Mouse (Mus musculus) E14TG2a.4 (cell line): ENCODE results near the gene Ubqln5.

ENCODE experiments used
- H3K27me3 ChIP-seq: 2 replicates; pipeline ENCODE4 v1.6.1; 2014; ENCODE audit warnings: low read length, control low read depth; ENCODE audit not compliant: insufficient read depth
- H3K36me3 ChIP-seq: 2 replicates; pipeline ENCODE4 v1.6.1; 2014; ENCODE audit warnings: low read length, control low read depth; ENCODE audit not compliant: insufficient read depth
- H3K4me1 ChIP-seq: replicated peaks from 2 replicates; pipeline ENCODE4 v1.6.1; 2014; ENCODE audit warnings: low read depth, low read length, control low read depth
- H3K4me3 ChIP-seq: replicated peaks from 2 replicates; pipeline ENCODE4 v1.5.1; 2014; ENCODE audit warnings: mild to moderate bottlenecking, low read length
- H3K9me3 ChIP-seq: 2 replicates; pipeline ENCODE4 v1.6.1; 2014; ENCODE audit warnings: low read length, control low read depth
- CTCF ChIP-seq: conservative IDR thresholded peaks from 2 replicates; pipeline ENCODE4 v1.5.1; 2014; ENCODE audit warnings: low read length
- NANOG ChIP-seq: IDR thresholded peaks from 2 replicates; pipeline ENCODE4 v1.6.1; 2014; ENCODE audit warnings: borderline replicate concordance, low read length, mixed read lengths
- POU5F1 ChIP-seq: IDR thresholded peaks from 2 replicates; pipeline ENCODE4 v1.6.1; 2014; ENCODE audit warnings: low read length, borderline replicate concordance

Ubqln5 gene

DNA sequence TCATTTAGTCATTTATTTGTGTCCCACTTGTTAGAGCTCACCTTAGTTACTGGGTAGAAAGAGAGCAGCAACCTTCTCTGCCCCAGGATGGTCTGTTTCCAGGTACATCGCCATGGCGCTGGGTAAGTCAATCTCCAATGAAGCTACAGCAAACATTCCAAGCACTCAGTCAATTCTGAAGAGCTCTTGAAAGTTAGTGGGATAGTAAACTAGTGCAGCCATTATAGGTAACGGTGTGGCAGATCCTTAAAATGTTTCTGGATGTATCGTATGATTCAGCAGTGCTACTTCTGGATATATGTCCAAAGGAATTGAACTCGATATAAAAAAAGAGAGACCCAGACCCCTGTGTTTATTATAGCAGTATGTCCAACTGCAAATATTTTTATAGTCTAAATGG is 7.7 kb upstream of the Ubqln5 start, which contains the start of gene Olfr643:
Gene Olfr643 (minus strand): TSS at position 101 of the 400 bp plus-strand sequence.
- no peaks in the 10 kb centered on the region for H3K27me3 ChIP-seq
- no peaks in the 10 kb centered on the region for H3K4me1 ChIP-seq
- no peaks in the 10 kb centered on the region for H3K9me3 ChIP-seq
- no peak for TF ChIP-seq NANOG
- no peak for TF ChIP-seq CTCF
- no peak for TF ChIP-seq POU5F1
- no peak within 1 kb of the TSS for H3K4me3 ChIP-seq
- H3K36me3 ChIP-seq = no peaks in the 10 kb centered on the region

GRCm38 (mm10) chr7:104104757-104104972 is 25.0 kb downstream of the Ubqln5 start, which contains the start of gene Olfr646:
Olfr646 (plus strand) TSS chr7:104104873.
- H3K4me3 ChIP-seq = no peak within 1 kb of the TSS
- no peaks in the 10 kb centered on the region for H3K9me3 ChIP-seq
- no peaks in the 10 kb centered on the region for H3K4me1 ChIP-seq
- H3K36me3 ChIP-seq = no peaks in the 10 kb centered on the region
- H3K27me3 ChIP-seq = no peaks in the 10 kb centered on the region
- no peak for TF ChIP-seq NANOG
- no peak for TF ChIP-seq POU5F1
- TF ChIP-seq CTCF = no peak

DNA sequence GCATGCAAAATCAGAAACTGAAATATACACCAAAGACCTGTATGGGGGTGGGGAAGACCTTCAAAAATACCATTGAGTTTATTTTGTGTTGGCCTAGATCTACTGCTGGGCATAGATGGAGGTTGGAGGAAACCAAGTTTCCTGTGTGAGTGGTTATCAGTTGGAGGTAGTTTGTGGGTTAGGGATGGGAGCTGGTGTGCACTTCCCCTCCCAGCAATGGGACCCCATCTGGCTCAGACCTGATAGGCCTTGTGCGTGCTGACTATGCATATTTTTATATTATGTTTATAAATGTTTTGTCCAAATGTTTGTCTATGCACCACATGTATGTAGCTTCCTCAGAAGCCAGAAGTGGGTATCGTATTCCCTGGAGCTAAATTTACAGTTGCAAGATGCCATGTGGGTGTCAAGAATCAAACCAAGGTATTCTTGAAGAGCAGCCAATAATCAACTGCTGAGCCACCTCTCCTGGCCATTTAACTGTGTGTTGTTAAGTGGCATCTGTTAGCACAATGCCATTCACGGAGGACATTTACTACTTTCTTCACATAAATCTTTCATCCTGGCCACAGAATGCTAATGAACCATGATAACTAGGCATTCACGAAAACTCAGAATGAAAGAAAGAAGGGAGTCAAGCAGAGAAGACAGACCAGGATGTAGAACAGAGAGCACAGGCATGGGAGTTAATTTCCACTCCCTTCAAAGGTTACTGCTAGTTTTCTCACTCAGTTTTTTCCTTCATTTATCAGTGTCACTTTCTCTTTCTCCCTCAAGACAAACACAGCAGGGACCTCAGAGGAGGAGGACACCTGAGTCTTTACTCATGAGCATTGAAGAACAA is 25.5 kb downstream of the Ubqln5 start:
- H3K36me3 ChIP-seq = no peaks in the 10 kb centered on the region
- no peak overlapping the region for H3K4me3 ChIP-seq
- TF ChIP-seq POU5F1 (no peak), NANOG (no peak), CTCF (no peak)
- H3K27me3 ChIP-seq = no peaks in the 10 kb centered on the region
- no peaks in the 10 kb centered on the region for H3K9me3 ChIP-seq
- no peaks in the 10 kb centered on the region for H3K4me1 ChIP-seq

GRCm38 (mm10) chr7:104085365-104085764 is 44.3 kb downstream of the Ubqln5 start, which contains the start of gene Olfr645:
Olfr645 (minus strand) TSS chr7:104085465.
- Histone ChIP-seq H3K9me3 (no peaks in the 10 kb centered on the region), H3K4me3 (no peak within 1 kb of the TSS), H3K36me3 (no peaks in the 10 kb centered on the region), H3K4me1 (no peaks in the 10 kb centered on the region), H3K27me3 (no peaks in the 10 kb centered on the region)
- TF ChIP-seq POU5F1 (no peak), CTCF (no peak), NANOG (no peak)
